Mouse (Mus musculus): ENCODE measurements around the gene Taar3. TPM values are rescaled to one million over a fixed set of nuclear protein-coding genes. Genes with fewer than 3 reads are reported as not detected.

Gene Taar3
- total and polyA plus RNA-seq, 2 experiments from 2014 or later: not detected

GRCm38 (mm10) chr10:23993381-23993780, 44.0 kb downstream of the Taar3 start, which contains the start of gene Taar7a:
Gene Taar7a, minus strand, starts transcription at chr10:23993481.
- Histone ChIP-seq H3K27ac (ENCODE audit: low read depth, low read length) (no peak within 1 kb of the TSS), H3K9ac (no peak within 1 kb of the TSS), H3K4me1 (ENCODE audit: insufficient read depth) (no peaks in the 10 kb centered on the region), H3K27me3 (ENCODE audit: insufficient read depth, low read length) (no peaks in the 10 kb centered on the region), H3K36me3 (ENCODE audit: insufficient read depth) (no peaks in the 10 kb centered on the region), H3K4me2 (ENCODE audit: low read depth) (no peak within 1 kb of the TSS), H3K9me3 (ENCODE audit: low read length) (no peaks in the 10 kb centered on the region), H3K4me3 (ENCODE audit: low read depth, low read length) (no peak within 1 kb of the TSS)
- ATAC-seq (no peak), DNase-seq (no peak)
- no peak for TF ChIP-seq CTCF (IDR thresholded peaks at IDR 0.05; ENCODE audit: low read depth)
- WGBS: 83% methylated on average over 3 of the region's 3 CpGs

- DNase-seq (no peak), ATAC-seq (no peak)
- no peak for TF ChIP-seq CTCF (IDR thresholded peaks at IDR 0.05; ENCODE audit: low read depth)
- H3K27ac ChIP-seq (ENCODE audit: low read depth, low read length): no peak within 1 kb of the TSS
- WGBS: 88% methylated on average over 1 of the region's 1 CpGs
- H3K36me3 ChIP-seq (ENCODE audit: insufficient read depth): no peaks in the 10 kb centered on the region
- no peaks in the 10 kb centered on the region for H3K9me3 ChIP-seq (ENCODE audit: low read length)
- no peaks in the 10 kb centered on the region for H3K4me1 ChIP-seq (ENCODE audit: insufficient read depth)
- H3K4me2 ChIP-seq (ENCODE audit: low read depth): no peak within 1 kb of the TSS
- H3K4me3 ChIP-seq (ENCODE audit: low read depth, low read length): no peak within 1 kb of the TSS
- H3K9ac ChIP-seq: no peak within 1 kb of the TSS
- no peaks in the 10 kb centered on the region for H3K27me3 ChIP-seq (ENCODE audit: insufficient read depth, low read length)
Measured at GRCm38 (mm10) chr10:23999639-24000038, 50.3 kb downstream of the Taar3 start, which contains the start of gene Taar7b. Gene Taar7b, plus strand, starts transcription at chr10:23999939.

Other genes with a start within 250 kb of the Taar3 start
- gene Rps12, start 162.3 kb upstream of the Taar3 start, total RNA-seq (2014; rRNA removed): 2,036 and 2,577 TPM in 2 replicates
- gene Rps12, start 162.3 kb upstream of the Taar3 start, polyA plus RNA-seq (2015; fragmentation: Nextera tagmentation; extraction: Ambion mirVana): 134 and 170 TPM in 2 replicates
- 14.6 and 18.2 TPM in 2 replicates for gene Slc18b1, start 152.6 kb upstream of the Taar3 start, total RNA-seq (2014; rRNA removed)
- gene Slc18b1, start 152.6 kb upstream of the Taar3 start, polyA plus RNA-seq (2015; fragmentation: Nextera tagmentation; extraction: Ambion mirVana): 13.2 and 15.0 TPM in 2 replicates
- 0.10 TPM in 1 of 2 replicates, not detected in the other for gene Vnn3, start 98.1 kb upstream of the Taar3 start, total RNA-seq (2014; rRNA removed)
- gene Vnn3, start 98.1 kb upstream of the Taar3 start, polyA plus RNA-seq (2015; fragmentation: Nextera tagmentation; extraction: Ambion mirVana): 0.10 TPM in 1 of 2 replicates, not detected in the other
- gene Vnn1, start 54.9 kb upstream of the Taar3 start, total RNA-seq (2014; rRNA removed): 0.38 and 0.43 TPM in 2 replicates
- 0.92 and 0.98 TPM in 2 replicates for gene Vnn1, start 54.9 kb upstream of the Taar3 start, polyA plus RNA-seq (2015; fragmentation: Nextera tagmentation; extraction: Ambion mirVana)
- gene Taar1, start 29.2 kb upstream of the Taar3 start, total RNA-seq (2014; rRNA removed): not detected in 2 replicates
- not detected in 2 replicates for gene Taar1, start 29.2 kb upstream of the Taar3 start, polyA plus RNA-seq (2015; fragmentation: Nextera tagmentation; extraction: Ambion mirVana)
- not detected in 2 replicates for gene Taar2, start 11.0 kb upstream of the Taar3 start, total RNA-seq (2014; rRNA removed)
- gene Taar2, start 11.0 kb upstream of the Taar3 start, polyA plus RNA-seq (2015; fragmentation: Nextera tagmentation; extraction: Ambion mirVana): 0.15 and 0.19 TPM in 2 replicates
- not detected in 2 replicates for gene Taar4, start 10.9 kb downstream of the Taar3 start, total RNA-seq (2014; rRNA removed)
- not detected in 2 replicates for gene Taar4, start 10.9 kb downstream of the Taar3 start, polyA plus RNA-seq (2015; fragmentation: Nextera tagmentation; extraction: Ambion mirVana)
- not detected in 2 replicates for gene Taar5, start 21.1 kb downstream of the Taar3 start, total RNA-seq (2014; rRNA removed)
- not detected in 2 replicates for gene Taar5, start 21.1 kb downstream of the Taar3 start, polyA plus RNA-seq (2015; fragmentation: Nextera tagmentation; extraction: Ambion mirVana)
- gene Taar6, start 36.1 kb downstream of the Taar3 start, total RNA-seq (2014; rRNA removed): not detected in 2 replicates
- not detected in 2 replicates for gene Taar6, start 36.1 kb downstream of the Taar3 start, polyA plus RNA-seq (2015; fragmentation: Nextera tagmentation; extraction: Ambion mirVana)
- gene Taar7a, start 43.9 kb downstream of the Taar3 start, total RNA-seq (2014; rRNA removed): not detected in 2 replicates
- not detected in 2 replicates for gene Taar7a, start 43.9 kb downstream of the Taar3 start, polyA plus RNA-seq (2015; fragmentation: Nextera tagmentation; extraction: Ambion mirVana)
- not detected in 2 replicates for gene Taar7b, start 50.4 kb downstream of the Taar3 start, total RNA-seq (2014; rRNA removed)
- not detected in 2 replicates for gene Taar7b, start 50.4 kb downstream of the Taar3 start, polyA plus RNA-seq (2015; fragmentation: Nextera tagmentation; extraction: Ambion mirVana)
- gene Taar7d, start 77.7 kb downstream of the Taar3 start, total RNA-seq (2014; rRNA removed): not detected in 2 replicates
- gene Taar7d, start 77.7 kb downstream of the Taar3 start, polyA plus RNA-seq (2015; fragmentation: Nextera tagmentation; extraction: Ambion mirVana): not detected in 2 replicates
- not detected in 2 replicates for gene Taar7e, start 88.1 kb downstream of the Taar3 start, total RNA-seq (2014; rRNA removed)
- not detected in 2 replicates for gene Taar7e, start 88.1 kb downstream of the Taar3 start, polyA plus RNA-seq (2015; fragmentation: Nextera tagmentation; extraction: Ambion mirVana)
- gene Taar7f, start 100.0 kb downstream of the Taar3 start, total RNA-seq (2014; rRNA removed): not detected in 2 replicates
- not detected in 2 replicates for gene Taar7f, start 100.0 kb downstream of the Taar3 start, polyA plus RNA-seq (2015; fragmentation: Nextera tagmentation; extraction: Ambion mirVana)
- gene Taar8a, start 126.9 kb downstream of the Taar3 start, total RNA-seq (2014; rRNA removed): not detected in 2 replicates
- not detected in 2 replicates for gene Taar8a, start 126.9 kb downstream of the Taar3 start, polyA plus RNA-seq (2015; fragmentation: Nextera tagmentation; extraction: Ambion mirVana)
- gene Taar8b, start 142.7 kb downstream of the Taar3 start, total RNA-seq (2014; rRNA removed): not detected in 2 replicates
- not detected in 2 replicates for gene Taar8b, start 142.7 kb downstream of the Taar3 start, polyA plus RNA-seq (2015; fragmentation: Nextera tagmentation; extraction: Ambion mirVana)
- not detected in 2 replicates for gene Taar8c, start 152.4 kb downstream of the Taar3 start, total RNA-seq (2014; rRNA removed)
- not detected in 2 replicates for gene Taar8c, start 152.4 kb downstream of the Taar3 start, polyA plus RNA-seq (2015; fragmentation: Nextera tagmentation; extraction: Ambion mirVana)
- gene Taar9, start 160.0 kb downstream of the Taar3 start, total RNA-seq (2014; rRNA removed): not detected in 2 replicates
- not detected in 2 replicates for gene Taar9, start 160.0 kb downstream of the Taar3 start, polyA plus RNA-seq (2015; fragmentation: Nextera tagmentation; extraction: Ambion mirVana)
- 160 and 169 TPM in 2 replicates for gene Stx7, start 199.7 kb downstream of the Taar3 start, total RNA-seq (2014; rRNA removed)
- gene Stx7, start 199.7 kb downstream of the Taar3 start, polyA plus RNA-seq (2015; fragmentation: Nextera tagmentation; extraction: Ambion mirVana): 318 and 351 TPM in 2 replicates